Mouse (Mus musculus) embryonic facial prominence, embryonic 11.5 days (tissue): ENCODE results near the gene Obp2b. TPM values are rescaled to one million over a fixed set of nuclear protein-coding genes. Genes with fewer than 3 reads are reported as not detected.
"Not testable (repeated sequence)": the region's sequence is repeated elsewhere in the genome, so short reads cannot be mapped to it uniquely, and the experiment has no call there.

Experiments
- ATAC-seq: fragments of 200-750 bp; cut with Nextera tagmentation; replicated peaks from 2 replicates; pipeline ENCODE4 v1.8.0; 2017; ENCODE audit warnings: low read depth; ENCODE audit not compliant: insufficient number of reproducible peaks, low FRiP score, low TSS enrichment
- DNase-seq: peaks from one replicate; pipeline ENCODE4 v3.0.0-alpha.2; 2015; ENCODE audit warnings: low spot score
- H3K27ac ChIP-seq: fragments of 300-500 bp; sonication (generic); replicated peaks from 2 replicates; pipeline ENCODE4 v1.5.1; 2014; ENCODE audit warnings: mild to moderate bottlenecking, low read depth, low read length, control low read depth
- H3K27me3 ChIP-seq: fragments of 300-500 bp; sonication (generic); 2 replicates; pipeline ENCODE4 v1.6.1; 2014; ENCODE audit warnings: mild to moderate bottlenecking, low read length, moderate library complexity, mixed read lengths; ENCODE audit not compliant: control insufficient read depth, insufficient read depth
- H3K36me3 ChIP-seq: fragments of 300-500 bp; sonication (generic); replicated peaks from 2 replicates; pipeline ENCODE4 v1.6.1; 2014; ENCODE audit warnings: low read depth, mild to moderate bottlenecking, low read length, moderate library complexity, mixed read lengths; ENCODE audit not compliant: control insufficient read depth, insufficient read depth
- H3K4me1 ChIP-seq: fragments of 300-500 bp; sonication (generic); 2 replicates; pipeline ENCODE4 v1.6.1; 2014; ENCODE audit warnings: low read length, mixed read lengths; ENCODE audit not compliant: control insufficient read depth, insufficient read depth
- H3K4me2 ChIP-seq: fragments of 300-500 bp; sonication (generic); 2 replicates; pipeline ENCODE4 v1.6.1; 2014; ENCODE audit warnings: low read depth, mild to moderate bottlenecking, control low read depth, low read length, moderate library complexity
- H3K4me3 ChIP-seq: fragments of 300-500 bp; sonication (generic); 2 replicates; pipeline ENCODE4 v1.5.1; 2014; ENCODE audit warnings: low read depth, low read length, control low read depth
- H3K9ac ChIP-seq: fragments of 300-500 bp; sonication (generic); replicated peaks from 2 replicates; pipeline ENCODE4 v1.6.1; 2014; ENCODE audit warnings: mild to moderate bottlenecking, control low read depth, low read length
- H3K9me3 ChIP-seq: fragments of 300-500 bp; sonication (generic); replicated peaks from 2 replicates; pipeline ENCODE4 v1.6.1; 2016; ENCODE audit warnings: mild to moderate bottlenecking, low read length, inconsistent platforms, mixed read lengths; ENCODE audit not compliant: control insufficient read depth
- WGBS: fragments of 180-500 bp; shearing (Covaris S2); extraction: QIAGEN DNeasy Blood & Tissue Kit; methylation state at CpG from one replicate; pipeline ENCODE4 v1.1.7; 2014; 5-methylcytosine and 5-hydroxymethylcytosine counted together
- polyA plus RNA-seq: library from polyadenylated mRNA; unstranded; fragments of >200 nt; fragmentation: Nextera tagmentation; extraction: Ambion mirVana; gene quantifications from 2 replicates; pipeline ENCODE4 v1.2.1, GENCODE M21; 2014

Obp2b gene
- not detected in 2 replicates for polyA plus RNA-seq

DNA sequence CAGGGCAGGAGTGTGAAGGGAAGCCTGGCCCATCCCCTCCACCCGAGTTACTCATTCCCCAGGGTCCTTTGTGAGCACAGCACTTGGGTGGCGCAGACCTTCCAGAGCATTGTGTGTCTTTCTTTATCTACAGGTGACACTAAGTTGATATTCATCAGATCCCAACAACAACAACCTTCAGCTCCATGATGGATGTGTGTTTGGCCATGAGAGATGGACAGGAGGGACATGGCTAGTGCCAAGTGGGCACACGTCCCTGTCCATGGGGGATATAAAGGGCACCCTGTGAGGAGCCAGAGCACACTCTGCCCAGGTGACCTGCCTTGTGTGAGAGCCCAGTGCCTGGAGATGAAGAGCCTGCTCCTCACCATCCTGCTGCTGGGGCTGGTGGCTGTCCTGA lies at the start of gene Obp2b:
Gene Obp2b (plus strand): TSS at position 301 of the 400 bp plus-strand sequence.
- 84% methylated on average over 3 of the region's 3 CpGs for WGBS
- not testable (repeated sequence) for H3K4me3 ChIP-seq, ATAC-seq, H3K9me3 ChIP-seq, H3K27me3 ChIP-seq, H3K36me3 ChIP-seq, DNase-seq, H3K4me1 ChIP-seq, H3K9ac ChIP-seq, H3K4me2 ChIP-seq, H3K27ac ChIP-seq

- Histone ChIP-seq H3K4me3 (no peak overlapping the region), H3K27ac (no peak overlapping the region), H3K9ac (no peak overlapping the region), H3K4me1 (no peaks in the 10 kb centered on the region), H3K36me3 (no peaks in the 10 kb centered on the region), H3K9me3 (no peaks in the 10 kb centered on the region), H3K4me2 (no peak overlapping the region), H3K27me3 (no peaks in the 10 kb centered on the region)
- no peak for ATAC-seq
- DNase-seq, result peak; percentile 76
Observed at GRCm38 (mm10) chr2:25694605-25695004, 42.2 kb upstream of the Obp2b start.

DNA sequence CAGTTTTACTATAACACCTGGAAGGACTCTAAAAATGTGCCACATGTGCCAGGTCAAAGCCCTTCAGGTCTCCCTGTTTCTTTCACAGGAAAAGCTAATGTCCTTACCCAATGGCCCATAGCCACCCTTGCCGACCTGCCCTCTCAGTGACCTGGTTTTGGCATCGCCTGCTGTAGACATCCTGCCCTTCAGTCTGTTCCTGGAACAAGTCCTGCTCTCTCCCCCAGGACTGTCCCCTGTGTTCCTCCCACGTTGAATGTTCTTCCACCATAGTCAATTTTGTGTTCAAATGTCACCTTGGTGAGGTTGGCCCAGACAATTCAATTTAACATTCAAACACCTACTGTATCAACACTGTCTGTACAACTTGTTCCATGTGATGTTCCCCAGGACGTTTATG lies 39.9 kb upstream of the Obp2b start:
- Histone ChIP-seq H3K36me3 (no peaks in the 10 kb centered on the region), H3K4me2 (no peak overlapping the region), H3K4me1 (no peaks in the 10 kb centered on the region), H3K27ac (no peak overlapping the region), H3K4me3 (no peak overlapping the region), H3K27me3 (no peaks in the 10 kb centered on the region), H3K9me3 (no peaks in the 10 kb centered on the region), H3K9ac (no peak overlapping the region)
- WGBS, result 58% methylated on average over 4 of the region's 4 CpGs
- ATAC-seq (no peak), DNase-seq (no peak)

GRCm38 (mm10) chr2:25698696-25699095 lies 38.1 kb upstream of the Obp2b start:
- no peak overlapping the region for H3K27ac ChIP-seq
- WGBS, result 86% methylated on average over 2 of the region's 2 CpGs
- no peaks in the 10 kb centered on the region for H3K4me1 ChIP-seq
- no peaks in the 10 kb centered on the region for H3K27me3 ChIP-seq
- no peak overlapping the region for H3K9ac ChIP-seq
- no peak for ATAC-seq
- no peak overlapping the region for H3K4me3 ChIP-seq
- H3K36me3 ChIP-seq, result no peaks in the 10 kb centered on the region
- no peak for DNase-seq
- no peak overlapping the region for H3K4me2 ChIP-seq
- H3K9me3 ChIP-seq, result no peaks in the 10 kb centered on the region

DNA sequence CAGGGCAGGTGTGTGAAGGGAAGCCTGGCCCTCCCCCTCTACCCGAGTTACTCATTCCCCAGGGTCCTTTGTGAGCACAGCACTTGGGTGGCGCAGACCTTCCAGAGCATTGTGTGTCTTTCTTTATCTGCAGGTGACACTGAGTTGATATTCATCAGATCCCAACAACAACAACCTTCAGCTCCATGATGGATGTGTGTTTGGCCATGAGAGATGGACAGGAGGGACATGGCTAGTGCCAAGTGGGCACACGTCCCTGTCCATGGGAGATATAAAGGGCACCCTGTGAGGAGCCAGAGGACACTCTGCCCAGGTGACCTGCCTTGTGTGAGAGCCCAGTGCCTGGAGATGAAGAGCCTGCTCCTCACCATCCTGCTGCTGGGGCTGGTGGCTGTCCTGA lies 37.1 kb upstream of the Obp2b start, which contains the start of gene Obp2a:
Gene Obp2a (plus strand): TSS at position 301 of the 400 bp plus-strand sequence.
- not testable (repeated sequence) for H3K27ac ChIP-seq, ATAC-seq
- WGBS, result 79% methylated on average over 3 of the region's 3 CpGs

GRCm38 (mm10) chr2:25701001-25701400 lies 35.8 kb upstream of the Obp2b start:
- Histone ChIP-seq H3K4me2 (no peak overlapping the region), H3K27me3 (no peaks in the 10 kb centered on the region), H3K9me3 (no peaks in the 10 kb centered on the region), H3K9ac (no peak overlapping the region), H3K4me1 (no peaks in the 10 kb centered on the region), H3K4me3 (no peak overlapping the region), H3K36me3 (no peaks in the 10 kb centered on the region), H3K27ac (no peak overlapping the region)
- WGBS, result 81% methylated on average over 5 of the region's 5 CpGs
- DNase-seq (no peak), ATAC-seq (no peak)

More for the DNA sequence above, 37.1 kb upstream of the Obp2b start, which contains the start of gene Obp2a:
- not testable (repeated sequence) for H3K4me2 ChIP-seq, H3K27me3 ChIP-seq, H3K9me3 ChIP-seq, H3K4me3 ChIP-seq, H3K36me3 ChIP-seq, H3K4me1 ChIP-seq, DNase-seq, H3K9ac ChIP-seq

GRCm38 (mm10) chr2:25703706-25704105 lies 33.1 kb upstream of the Obp2b start:
- no peak overlapping the region for H3K9ac ChIP-seq
- H3K4me2 ChIP-seq, result no peak overlapping the region
- no peak for ATAC-seq
- H3K4me3 ChIP-seq, result no peak overlapping the region
- no peak for DNase-seq
- H3K4me1 ChIP-seq, result no peaks in the 10 kb centered on the region
- WGBS, result 86% methylated on average over 4 of the region's 4 CpGs
- H3K9me3 ChIP-seq, result no peaks in the 10 kb centered on the region
- no peaks in the 10 kb centered on the region for H3K36me3 ChIP-seq
- no peaks in the 10 kb centered on the region for H3K27me3 ChIP-seq
- no peak overlapping the region for H3K27ac ChIP-seq

GRCm38 (mm10) chr2:25706643-25707481 lies 29.9 kb upstream of the Obp2b start, which contains the start of gene Bmyc:
TSS of gene Bmyc (plus strand) at chr2:25706739.
- Histone ChIP-seq H3K27me3 (no peaks in the 10 kb centered on the region), H3K9me3 (no peaks in the 10 kb centered on the region), H3K4me1 (no peaks in the 10 kb centered on the region), H3K9ac (peak within 1 kb of the TSS; percentile 74), H3K4me2 (peak within 1 kb of the TSS; percentile 91), H3K4me3 (peak within 1 kb of the TSS; percentile 81), H3K27ac (peak within 1 kb of the TSS; percentile 56), H3K36me3 (no peaks in the 10 kb centered on the region)
- DNase-seq (peak; percentile 92), ATAC-seq (peak; percentile 95)
- WGBS, result under 1% methylated on average over 69 of the region's 78 CpGs
